Mouse (Mus musculus): ENCODE measurements around the gene Gm43517. TPM values are rescaled to one million over a fixed set of nuclear protein-coding genes. Genes with fewer than 3 reads are reported as not detected.

Gene Gm43517
- not detected for polyA plus RNA-seq (2017; shearing (Covaris generic))

DNA sequence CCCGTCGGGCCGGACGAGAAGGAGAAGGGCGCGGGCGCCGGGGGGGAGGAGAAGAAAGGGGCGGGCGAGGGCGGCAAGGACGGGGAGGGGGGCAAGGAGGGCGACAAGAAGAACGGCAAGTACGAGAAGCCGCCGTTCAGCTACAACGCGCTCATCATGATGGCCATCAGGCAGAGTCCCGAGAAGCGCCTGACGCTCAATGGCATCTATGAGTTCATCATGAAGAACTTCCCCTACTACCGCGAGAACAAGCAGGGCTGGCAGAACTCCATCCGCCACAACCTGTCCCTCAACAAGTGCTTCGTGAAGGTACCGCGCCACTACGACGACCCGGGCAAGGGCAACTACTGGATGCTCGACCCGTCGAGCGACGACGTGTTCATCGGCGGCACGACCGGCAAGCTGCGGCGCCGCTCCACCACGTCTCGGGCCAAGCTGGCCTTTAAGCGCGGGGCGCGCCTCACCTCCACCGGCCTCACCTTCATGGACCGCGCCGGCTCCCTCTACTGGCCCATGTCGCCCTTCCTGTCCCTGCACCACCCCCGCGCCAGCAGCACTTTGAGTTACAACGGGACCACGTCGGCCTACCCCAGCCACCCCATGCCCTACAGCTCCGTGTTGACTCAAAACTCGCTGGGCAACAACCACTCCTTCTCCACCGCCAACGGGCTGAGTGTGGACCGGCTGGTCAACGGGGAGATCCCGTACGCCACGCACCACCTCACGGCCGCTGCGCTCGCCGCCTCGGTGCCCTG lies at the start of gene Gm43517:
Gm43517 (plus strand) TSS at position 299 of the 755 bp plus-strand sequence.

DNA sequence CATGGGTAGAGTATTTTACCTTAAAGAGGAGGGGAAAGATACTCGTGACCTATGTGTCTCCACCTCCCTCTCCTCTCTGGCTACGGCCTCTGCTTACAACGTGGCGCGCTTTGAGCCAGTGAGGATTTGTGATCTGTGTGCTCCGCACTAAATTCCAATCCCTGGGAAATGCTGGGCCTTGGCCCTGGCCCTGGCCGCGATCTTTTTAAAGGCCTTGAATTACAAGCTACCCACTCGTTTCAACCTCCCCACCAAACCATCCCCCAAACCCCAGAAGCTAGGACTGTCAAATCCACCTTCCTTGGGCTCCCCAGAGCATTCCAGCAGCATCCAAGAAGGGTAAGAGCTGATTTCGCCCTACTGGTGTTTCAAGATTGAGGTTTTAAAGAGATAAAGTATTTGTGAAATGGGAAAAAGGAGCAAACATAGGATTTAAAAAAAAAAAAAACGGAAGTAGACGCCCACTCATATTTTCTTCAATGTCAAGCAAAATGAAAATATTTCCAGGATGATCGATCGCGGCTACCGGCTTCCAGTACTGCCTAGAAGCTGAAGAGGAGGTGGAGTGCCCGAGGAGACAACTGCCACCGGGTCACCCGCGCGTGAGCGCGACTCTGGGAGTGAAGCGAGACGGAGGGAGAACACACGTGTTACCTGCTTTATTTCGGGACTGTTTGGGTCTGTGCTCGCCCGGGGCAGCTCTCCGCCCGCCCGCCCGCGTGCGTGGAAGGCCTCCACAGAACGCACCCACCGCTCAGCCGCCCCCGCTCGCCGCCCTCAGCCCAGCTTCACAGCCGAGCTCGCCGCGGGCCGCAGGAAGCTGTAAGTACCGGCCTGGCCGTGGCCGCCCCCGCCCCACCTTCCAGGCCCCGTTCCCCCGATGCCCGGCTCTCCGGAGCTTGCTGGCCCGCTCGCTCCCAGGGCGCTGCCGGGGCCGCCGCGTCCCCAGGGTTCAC lies 2.1 kb upstream of the Gm43517 start, which contains the start of gene Foxg1:
Foxg1 (plus strand) TSS at position 96 of the 956 bp plus-strand sequence.

Other genes starting within 250 kb of the Gm43517 start
- not detected for gene Foxg1, start 2.5 kb upstream of the Gm43517 start, polyA plus RNA-seq (2017; shearing (Covaris generic))